Comparison of ENCODE assay signal across 8 mouse cellular contexts in the genomic region with DNA sequence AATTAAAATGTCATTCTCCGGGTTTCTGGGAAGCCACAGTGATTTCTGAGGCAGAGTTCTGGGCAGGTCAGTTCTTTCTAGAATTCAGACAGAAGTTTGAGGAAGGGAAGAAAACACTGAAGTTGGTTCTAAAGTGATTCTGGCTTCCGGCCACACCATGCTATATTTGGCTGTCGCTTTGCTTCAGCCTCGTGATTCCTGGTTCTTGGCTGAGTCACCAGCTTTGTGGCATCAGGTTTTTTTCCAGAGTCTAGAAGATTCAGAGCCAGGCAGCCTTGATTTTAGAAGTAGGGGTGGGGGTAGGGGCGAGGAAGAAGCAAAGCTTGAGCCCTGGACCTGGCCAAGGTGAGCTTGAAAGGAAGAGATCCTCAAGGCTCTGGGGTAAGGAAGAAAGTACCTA. TPM values are rescaled to one million over a fixed set of nuclear protein-coding genes. Genes with fewer than 3 reads are reported as not detected.
DNase-seq lines count a peak whose midpoint lies in the region; ATAC-seq and TF ChIP-seq lines count a peak whose summit lies in the region.

No protein-coding gene starts in this region.

- no peaks in the 10 kb centered on the region for H3K9me3 ChIP-seq in heart, embryonic 12.5 days (replicated peaks)
- no peaks in the 10 kb centered on the region for H3K9me3 ChIP-seq in kidney, embryonic 16.5 days (ENCODE audit: low read length)
- H3K9me3 ChIP-seq in liver, embryonic 14.5 days (ENCODE audit: control insufficient read depth, low read length), result no peaks in the 10 kb centered on the region
- H3K9me3 ChIP-seq in midbrain, embryonic 13.5 days, result no peaks in the 10 kb centered on the region

- H3K27me3 ChIP-seq in heart, embryonic 12.5 days (replicated peaks), result no peaks in the 10 kb centered on the region
- no peaks in the 10 kb centered on the region for H3K27me3 ChIP-seq in kidney, embryonic 16.5 days (ENCODE audit: insufficient read depth, low read length)
- no peaks in the 10 kb centered on the region; the same call in 1 of the 2 replicates for H3K27me3 ChIP-seq in liver, embryonic 14.5 days (ENCODE audit: control insufficient read depth, insufficient read depth, low read length)
- H3K27me3 ChIP-seq in midbrain, embryonic 13.5 days, result no peaks in the 10 kb centered on the region

- H3K4me2 ChIP-seq in heart, embryonic 12.5 days, result no peak overlapping the region
- no peak overlapping the region for H3K4me2 ChIP-seq in kidney, embryonic 16.5 days (replicated peaks; ENCODE audit: low read depth, low read length)
- H3K4me2 ChIP-seq in liver, embryonic 14.5 days (ENCODE audit: low read depth), result no peak overlapping the region
- no peak overlapping the region for H3K4me2 ChIP-seq in midbrain, embryonic 13.5 days (replicated peaks)

- WGBS in heart, embryonic 12.5 days, result 51% methylated on average over 5 of the region's 5 CpGs
- 66% methylated on average over 5 of the region's 5 CpGs for WGBS in kidney, embryonic 16.5 days
- WGBS in liver, embryonic 14.5 days (ENCODE audit: insufficient replicate concordance), result 71% methylated on average over 5 of the region's 5 CpGs
- WGBS in midbrain, embryonic 13.5 days, result 88% methylated on average over 5 of the region's 5 CpGs

- DNase-seq in urinary bladder, postnatal 25 days (ENCODE audit: low spot score), result peak; percentile 41
- DNase-seq in urinary bladder, postnatal 10 days (ENCODE audit: low spot score), result no peak
- peak; percentile 65 to 73 for DNase-seq in cerebellum, postnatal 36 days
- DNase-seq in liver, embryonic 14.5 days (ENCODE audit: low read depth in 3 of 3, low spot score in 3 of 3), result no peak
- peak; percentile 47 to 55 for DNase-seq in spleen, postnatal 36 days (ENCODE audit: low spot score in 2 of 2)

- peak overlapping the region; percentile 100 for H3K27ac ChIP-seq in heart, embryonic 12.5 days (ENCODE audit: poor library complexity, severe bottlenecking)
- H3K27ac ChIP-seq in kidney, embryonic 16.5 days (ENCODE audit: low read length), result peak overlapping the region; percentile 100
- peak overlapping the region; percentile 89 for H3K27ac ChIP-seq in liver, embryonic 14.5 days
- no peak overlapping the region; the same call in 1 of the 2 replicates for H3K27ac ChIP-seq in midbrain, embryonic 13.5 days

- TF ChIP-seq EP300 in liver, embryonic 14.5 days (IDR thresholded peaks at IDR 0.05; ENCODE audit: low read depth), result no peak

- no peak overlapping the region for H3K4me3 ChIP-seq in heart, embryonic 12.5 days
- H3K4me3 ChIP-seq in kidney, embryonic 16.5 days (ENCODE audit: low read length), result no peak overlapping the region
- no peak overlapping the region for H3K4me3 ChIP-seq in liver, embryonic 14.5 days (ENCODE audit: insufficient read depth in 1 of 2, low read depth in 2 of 2, low read length in 2 of 2)
- no peak overlapping the region for H3K4me3 ChIP-seq in midbrain, embryonic 13.5 days (replicated peaks)

- TF ChIP-seq CTCF in liver, embryonic 14.5 days (IDR thresholded peaks at IDR 0.05; ENCODE audit: low read depth), result no peak

- no peaks in the 10 kb centered on the region for H3K36me3 ChIP-seq in heart, embryonic 12.5 days
- H3K36me3 ChIP-seq in kidney, embryonic 16.5 days (ENCODE audit: insufficient read depth, low read length), result peaks cover 7% of the 10 kb centered on the region; the same call in 1 of the 2 replicates
- H3K36me3 ChIP-seq in liver, embryonic 14.5 days (replicated peaks; ENCODE audit: control insufficient read depth, insufficient read depth, low read depth), result peaks cover 7% of the 10 kb centered on the region
- H3K36me3 ChIP-seq in midbrain, embryonic 13.5 days, result no peaks in the 10 kb centered on the region

- H3K4me1 ChIP-seq in heart, embryonic 12.5 days (replicated peaks), result peaks cover 35% of the 10 kb centered on the region
- peaks cover 40% of the 10 kb centered on the region for H3K4me1 ChIP-seq in kidney, embryonic 16.5 days (ENCODE audit: insufficient read depth, low read length)
- peaks cover 20 to 38% of the 10 kb centered on the region in 2 experiments for H3K4me1 ChIP-seq in liver, embryonic 14.5 days (replicated peaks; ENCODE audit: control insufficient read depth in 2 of 2, insufficient read depth in 2 of 2, low read length in 1 of 2)
- H3K4me1 ChIP-seq in midbrain, embryonic 13.5 days (replicated peaks), result peaks cover 39% of the 10 kb centered on the region

- no peak overlapping the region for H3K9ac ChIP-seq in heart, embryonic 12.5 days
- no peak overlapping the region; the same call in 1 of the 2 replicates for H3K9ac ChIP-seq in kidney, embryonic 16.5 days (replicated peaks; ENCODE audit: low read length)
- H3K9ac ChIP-seq in liver, embryonic 14.5 days (replicated peaks), result no peak overlapping the region
- H3K9ac ChIP-seq in midbrain, embryonic 13.5 days (replicated peaks), result no peak overlapping the region

- ATAC-seq in heart, embryonic 12.5 days (ENCODE audit: insufficient number of reproducible peaks, low FRiP score), result no peak
- no peak for ATAC-seq in kidney, embryonic 16.5 days (ENCODE audit: low FRiP score, low TSS enrichment)
- no peak for ATAC-seq in liver, embryonic 14.5 days (ENCODE audit: insufficient read depth)
- ATAC-seq in midbrain, embryonic 13.5 days, result no peak

RNA-seq across cellular contexts. Expression of a gene that starts 1.6 kb away (rescaled TPM):
- polyA plus RNA-seq in heart, embryonic 12.5 days (2016; fragmentation: Nextera tagmentation; extraction: Ambion mirVana), result 840 and 852 TPM in 2 replicates
- polyA plus RNA-seq in kidney, embryonic 16.5 days (2015; fragmentation: Nextera tagmentation; extraction: Ambion mirVana), result 1,279 and 1,344 TPM in 2 replicates
- 155 and 221 TPM in 2 replicates for polyA plus RNA-seq in liver, embryonic 14.5 days (2012; rRNA removed)
- polyA plus RNA-seq in liver, embryonic 14.5 days (2014; fragmentation: Nextera tagmentation; extraction: Ambion mirVana), result 313 and 374 TPM in 2 replicates
- 1,275 and 1,322 TPM in 2 replicates for polyA plus RNA-seq in midbrain, embryonic 13.5 days (2015; fragmentation: Nextera tagmentation; extraction: Ambion mirVana)

RNA-seq across cellular contexts. Expression of a gene that starts 2.5 kb away (rescaled TPM):
- 0.28 and 0.67 TPM in 2 replicates for polyA plus RNA-seq in heart, embryonic 12.5 days (2016; fragmentation: Nextera tagmentation; extraction: Ambion mirVana)
- polyA plus RNA-seq in kidney, embryonic 16.5 days (2015; fragmentation: Nextera tagmentation; extraction: Ambion mirVana), result 0.34 and 0.51 TPM in 2 replicates
- 0.05 and 0.10 TPM in 2 replicates for polyA plus RNA-seq in liver, embryonic 14.5 days (2012; rRNA removed)
- not detected in 2 replicates for polyA plus RNA-seq in liver, embryonic 14.5 days (2014; fragmentation: Nextera tagmentation; extraction: Ambion mirVana)
- polyA plus RNA-seq in midbrain, embryonic 13.5 days (2015; fragmentation: Nextera tagmentation; extraction: Ambion mirVana), result 0.39 and 0.89 TPM in 2 replicates

RNA-seq across cellular contexts. Expression of a gene that starts 42.3 kb away (rescaled TPM):
- polyA plus RNA-seq in heart, embryonic 12.5 days (2016; fragmentation: Nextera tagmentation; extraction: Ambion mirVana), result 11.0 and 11.4 TPM in 2 replicates
- 10.4 and 14.2 TPM in 2 replicates for polyA plus RNA-seq in kidney, embryonic 16.5 days (2015; fragmentation: Nextera tagmentation; extraction: Ambion mirVana)
- 5.5 and 8.1 TPM in 2 replicates for polyA plus RNA-seq in liver, embryonic 14.5 days (2012; rRNA removed)
- polyA plus RNA-seq in liver, embryonic 14.5 days (2014; fragmentation: Nextera tagmentation; extraction: Ambion mirVana), result 2.0 and 2.2 TPM in 2 replicates
- polyA plus RNA-seq in midbrain, embryonic 13.5 days (2015; fragmentation: Nextera tagmentation; extraction: Ambion mirVana), result 12.1 and 13.2 TPM in 2 replicates

RNA-seq across cellular contexts. Expression of a gene that starts 49.8 kb away (rescaled TPM):
- 41.8 and 49.3 TPM in 2 replicates for polyA plus RNA-seq in heart, embryonic 12.5 days (2016; fragmentation: Nextera tagmentation; extraction: Ambion mirVana)
- polyA plus RNA-seq in kidney, embryonic 16.5 days (2015; fragmentation: Nextera tagmentation; extraction: Ambion mirVana), result 44.4 and 46.1 TPM in 2 replicates
- polyA plus RNA-seq in liver, embryonic 14.5 days (2012; rRNA removed), result 3.7 and 4.9 TPM in 2 replicates
- polyA plus RNA-seq in liver, embryonic 14.5 days (2014; fragmentation: Nextera tagmentation; extraction: Ambion mirVana), result 16.4 and 21.1 TPM in 2 replicates
- 28.2 and 29.6 TPM in 2 replicates for polyA plus RNA-seq in midbrain, embryonic 13.5 days (2015; fragmentation: Nextera tagmentation; extraction: Ambion mirVana)

RNA-seq across cellular contexts. Expression of a gene that starts 50.7 kb away (rescaled TPM):
- polyA plus RNA-seq in heart, embryonic 12.5 days (2016; fragmentation: Nextera tagmentation; extraction: Ambion mirVana), result 74.3 and 75.2 TPM in 2 replicates
- 91.8 and 103 TPM in 2 replicates for polyA plus RNA-seq in kidney, embryonic 16.5 days (2015; fragmentation: Nextera tagmentation; extraction: Ambion mirVana)
- 50.1 and 54.1 TPM in 2 replicates for polyA plus RNA-seq in liver, embryonic 14.5 days (2012; rRNA removed)
- polyA plus RNA-seq in liver, embryonic 14.5 days (2014; fragmentation: Nextera tagmentation; extraction: Ambion mirVana), result 41.6 and 50.6 TPM in 2 replicates
- polyA plus RNA-seq in midbrain, embryonic 13.5 days (2015; fragmentation: Nextera tagmentation; extraction: Ambion mirVana), result 22.1 and 22.8 TPM in 2 replicates

Comparison
In these comparisons a context has a peak if more than half of its experiments do, and no peak if none do; other contexts are left out.
1. DNase-seq: peak in urinary bladder, postnatal 25 days (single experiment), cerebellum, postnatal 36 days (2 of 2) and spleen, postnatal 36 days (2 of 2); none in urinary bladder, postnatal 10 days (single experiment) and liver, embryonic 14.5 days (0 of 3).